Mouse (Mus musculus) B cell, adult 2 months (primary cell): ENCODE data around the gene Bach2.
A peak's percentile ranks its signal among the peaks of the same experiment; 100 is the strongest.

Experiments
- DNase-seq, 2 experiments: peaks; one replicate each; pipeline ENCODE4 v3.0.0; 2022

Bach2 gene

GRCm38 (mm10) chr4:32538088-32538487, 299.5 kb downstream of the Bach2 start:
- DNase-seq = no peak

GRCm38 (mm10) chr4:32538488-32538887, 299.9 kb downstream of the Bach2 start:
- no peak for DNase-seq

GRCm38 (mm10) chr4:32538987-32539386, 300.4 kb downstream of the Bach2 start:
- no peak for DNase-seq

GRCm38 (mm10) chr4:32544821-32545545, 306.4 kb downstream of the Bach2 start:
- no peak for DNase-seq

GRCm38 (mm10) chr4:32545548-32545947, 306.9 kb downstream of the Bach2 start:
- DNase-seq = no peak

GRCm38 (mm10) chr4:32549150-32549549, 310.5 kb downstream of the Bach2 start:
- DNase-seq = no peak

GRCm38 (mm10) chr4:32551337-32551736, 312.7 kb downstream of the Bach2 start:
- DNase-seq = no peak

GRCm38 (mm10) chr4:32555506-32555905, 316.9 kb downstream of the Bach2 start:
- DNase-seq = peak; percentile 44 to 50

- DNase-seq = peak; percentile 38 to 46
Observed at GRCm38 (mm10) chr4:32560246-32560645, 321.6 kb downstream of the Bach2 start.

GRCm38 (mm10) chr4:32560724-32561554, 322.3 kb downstream of the Bach2 start:
- no peak for DNase-seq

GRCm38 (mm10) chr4:32561555-32562095, 323.0 kb downstream of the Bach2 start:
- no peak for DNase-seq

- no peak for DNase-seq
Observed at GRCm38 (mm10) chr4:32562319-32563115, 323.9 kb downstream of the Bach2 start.

- DNase-seq = peak; percentile 53 to 60
Observed at GRCm38 (mm10) chr4:32564416-32564815, 325.8 kb downstream of the Bach2 start.

GRCm38 (mm10) chr4:32564918-32565317, 326.3 kb downstream of the Bach2 start:
- peak; percentile 74 to 76 for DNase-seq

- DNase-seq = no peak
Observed at GRCm38 (mm10) chr4:32569054-32569453, 330.4 kb downstream of the Bach2 start.

GRCm38 (mm10) chr4:32569995-32570938, 331.7 kb downstream of the Bach2 start:
- no peak for DNase-seq

GRCm38 (mm10) chr4:32570939-32571317, 332.3 kb downstream of the Bach2 start:
- DNase-seq = no peak

- no peak for DNase-seq
Observed at GRCm38 (mm10) chr4:32571441-32571840, 332.8 kb downstream of the Bach2 start.

- peak; percentile 63 to 66 for DNase-seq
Observed at GRCm38 (mm10) chr4:32572118-32572517, 333.5 kb downstream of the Bach2 start.

- DNase-seq = no peak
Observed at GRCm38 (mm10) chr4:32573586-32573985, 335.0 kb downstream of the Bach2 start.

GRCm38 (mm10) chr4:32574604-32575003, 336.0 kb downstream of the Bach2 start:
- DNase-seq = peak in 1 of 2 experiments; percentile 24

- DNase-seq = peak; percentile 38 to 51
Observed at GRCm38 (mm10) chr4:32575165-32575564, 336.6 kb downstream of the Bach2 start.
